Mouse (Mus musculus) MEL (cell line): ENCODE data around the gene Strn. TPM values are rescaled to one million over a fixed set of nuclear protein-coding genes. Genes with fewer than 3 reads are reported as not detected.

Source experiments
- DNase-seq: peaks from one replicate; pipeline ENCODE4 v3.0.0; 2011; ENCODE audit warnings: low read depth, low spot score
- H3K27ac ChIP-seq: 2 replicates; pipeline ENCODE4 v1.5.1; 2012; ENCODE audit warnings: low read depth, mild to moderate bottlenecking, control low read depth, low read length, moderate library complexity; ENCODE audit not compliant: control insufficient read depth
- H3K27me3 ChIP-seq, 2 experiments: fragments of 150-350 bp in 1 of 2; sonication (generic) in 1 of 2; 2 replicates each; pipeline ENCODE4 v1.6.1; 2012; ENCODE audit warnings: low read length in 2 of 2, mild to moderate bottlenecking in 2 of 2, improper control_type of control experiment in 1 of 2, moderate library complexity in 1 of 2; ENCODE audit not compliant: insufficient read depth in 2 of 2, control insufficient read depth in 1 of 2
- H3K36me3 ChIP-seq, 2 experiments: 2 replicates each; pipeline ENCODE4 v1.6.1; 2012 to 2014; ENCODE audit warnings: low read length in 2 of 2, improper control_type of control experiment in 1 of 2, inconsistent platforms in 1 of 2, mild to moderate bottlenecking in 1 of 2; ENCODE audit not compliant: insufficient read depth in 2 of 2, control insufficient read depth in 1 of 2
- H3K4me1 ChIP-seq, 2 experiments: fragments of 150-350 bp in 1 of 2; sonication (generic) in 1 of 2; 2 replicates each; pipeline ENCODE4 v1.6.1; 2012; ENCODE audit warnings: low read length in 2 of 2, improper control_type of control experiment in 1 of 2, mild to moderate bottlenecking in 1 of 2; ENCODE audit not compliant: insufficient read depth in 2 of 2, control insufficient read depth in 1 of 2
- H3K4me3 ChIP-seq, 2 experiments: fragments of 150-350 bp in 1 of 2; sonication (generic) in 1 of 2; 2 replicates each; pipeline ENCODE4 v1.5.1; 2012; ENCODE audit warnings: low read depth in 2 of 2, low read length in 2 of 2, mild to moderate bottlenecking in 2 of 2, moderate library complexity in 2 of 2, control low read depth in 1 of 2, improper control_type of control experiment in 1 of 2; ENCODE audit not compliant: control insufficient read depth in 1 of 2, insufficient read depth in 1 of 2
- H3K79me2 ChIP-seq: 2 replicates; pipeline ENCODE4 v1.6.1; 2012; ENCODE audit warnings: mild to moderate bottlenecking, low read length, moderate library complexity; ENCODE audit not compliant: control insufficient read depth, poor library complexity, insufficient read depth
- H3K9ac ChIP-seq: 2 replicates; pipeline ENCODE4 v1.6.1; 2012; ENCODE audit warnings: low read depth, mild to moderate bottlenecking, control low read depth, low read length, moderate library complexity; ENCODE audit not compliant: control insufficient read depth, poor library complexity, severe bottlenecking
- H3K9me3 ChIP-seq: fragments of 150-350 bp; sonication (generic); replicated peaks from 2 replicates; pipeline ENCODE4 v1.6.1; 2012; ENCODE audit warnings: mild to moderate bottlenecking, low read length, improper control_type of control experiment, moderate library complexity; ENCODE audit not compliant: insufficient read depth
- BHLHE40 ChIP-seq: IDR thresholded peaks from 2 replicates; pipeline ENCODE4 v1.6.1; 2012; ENCODE audit warnings: low read depth, mild to moderate bottlenecking, inconsistent platforms, low read length, improper control_type of control experiment, borderline replicate concordance
- CHD2 ChIP-seq: IDR thresholded peaks from 2 replicates; pipeline ENCODE4 v1.6.1; 2011; ENCODE audit warnings: low read length, improper control_type of control experiment
- CTCF ChIP-seq, 3 experiments: IDR thresholded peaks in 2 of 3; conservative IDR thresholded peaks in 1 of 3; 2 replicates each; pipeline ENCODE4 v1.5.1; 2011 to 2012; ENCODE audit warnings: low read length in 3 of 3, low read depth in 2 of 3, mild to moderate bottlenecking in 2 of 3, improper control_type of control experiment in 1 of 3, inconsistent platforms in 1 of 3, mixed read lengths in 1 of 3, moderate library complexity in 1 of 3; ENCODE audit not compliant: control insufficient read depth in 1 of 3, insufficient read depth in 1 of 3, poor library complexity in 1 of 3, severe bottlenecking in 1 of 3
- EP300 ChIP-seq, 2 experiments: IDR thresholded peaks; 2 replicates each; pipeline ENCODE4 v1.6.1; 2011; ENCODE audit warnings: improper control_type of control experiment in 2 of 2, low read length in 2 of 2, low read depth in 1 of 2, mild to moderate bottlenecking in 1 of 2
- MXI1 ChIP-seq: IDR thresholded peaks from 2 replicates; pipeline ENCODE4 v1.6.1; 2011; ENCODE audit warnings: mild to moderate bottlenecking, low read depth, low read length, improper control_type of control experiment
- MYB ChIP-seq: IDR thresholded peaks from 2 replicates; pipeline ENCODE4 v1.6.1; 2011; ENCODE audit warnings: mild to moderate bottlenecking, low read depth, low read length, improper control_type of control experiment
- NRF1 ChIP-seq: IDR thresholded peaks from 2 replicates; pipeline ENCODE4 v1.6.1; 2014; ENCODE audit warnings: low read depth, mild to moderate bottlenecking, inconsistent platforms, low read length, improper control_type of control experiment, moderate library complexity; ENCODE audit not compliant: poor library complexity, insufficient read depth, severe bottlenecking
- POLR2AphosphoS2 ChIP-seq: IDR thresholded peaks from 2 replicates; pipeline ENCODE4 v1.6.1; 2011; ENCODE audit warnings: low read length, improper control_type of control experiment
- POLR2AphosphoS5 ChIP-seq: IDR thresholded peaks from 2 replicates; pipeline ENCODE4 v1.6.1; 2012; ENCODE audit warnings: low read depth, borderline replicate concordance, mild to moderate bottlenecking, inconsistent platforms, low read length, moderate library complexity, mixed read lengths
- SIN3A ChIP-seq: IDR thresholded peaks from 2 replicates; pipeline ENCODE4 v1.6.1; 2012; ENCODE audit warnings: low read length, improper control_type of control experiment, inconsistent platforms
- SMC3 ChIP-seq: IDR thresholded peaks from 2 replicates; pipeline ENCODE4 v1.6.1; 2011; ENCODE audit warnings: low read depth, low read length, improper control_type of control experiment
- TBP ChIP-seq: IDR thresholded peaks from 2 replicates; pipeline ENCODE4 v1.8.0; 2011; ENCODE audit warnings: low read depth, low read length, improper control_type of control experiment
- TCF12 ChIP-seq: IDR thresholded peaks from 2 replicates; pipeline ENCODE4 v1.6.1; 2014; ENCODE audit warnings: low read depth, mild to moderate bottlenecking, inconsistent platforms, low read length, improper control_type of control experiment, moderate library complexity
- UBTF ChIP-seq: IDR thresholded peaks from 2 replicates; pipeline ENCODE4 v1.6.1; 2012; ENCODE audit warnings: low read depth, mild to moderate bottlenecking, inconsistent platforms, low read length, improper control_type of control experiment, moderate library complexity, borderline replicate concordance; ENCODE audit not compliant: insufficient read depth
- USF1 ChIP-seq: IDR thresholded peaks from 2 replicates; pipeline ENCODE4 v1.6.1; 2014; ENCODE audit warnings: low read depth, mild to moderate bottlenecking, inconsistent platforms, low read length, improper control_type of control experiment, moderate library complexity
- USF2 ChIP-seq, 2 experiments: IDR thresholded peaks; 2 replicates each; pipeline ENCODE4 v1.6.1; 2011 to 2012; ENCODE audit warnings: improper control_type of control experiment in 2 of 2, low read length in 2 of 2, borderline replicate concordance in 1 of 2, inconsistent platforms in 1 of 2, low read depth in 1 of 2, mild to moderate bottlenecking in 1 of 2; ENCODE audit not compliant: insufficient read depth in 1 of 2
- ZNF384 ChIP-seq: IDR thresholded peaks from 2 replicates; pipeline ENCODE4 v1.6.1; 2012; ENCODE audit warnings: low read depth, mild to moderate bottlenecking, inconsistent platforms, low read length, improper control_type of control experiment
- polyA plus RNA-seq, 2 experiments: library from polyadenylated mRNA; stranded (reverse) in 1 of 2; unstranded in 1 of 2; fragments of >175 nt in 1 of 2; fragments of >200 nt in 1 of 2; gene quantifications; 2 replicates each; pipeline versions ENCODE4 v1.2.1 to v1.2.4; 2012; ENCODE audit warnings: low replicate concordance in 2 of 2, low read depth in 1 of 2; ENCODE audit not compliant: insufficient read length in 2 of 2, insufficient read depth in 1 of 2, missing spikeins in 1 of 2
- total RNA-seq: library from RNA; depleted of rRNA; stranded (reverse); fragments of 300-350 nt; gene quantifications from 2 replicates; pipeline ENCODE4 v1.2.3, GENCODE M21; 2012

The Strn gene
- total and polyA plus RNA-seq, 3 experiments, result 10.2 to 13.9 TPM; not detected in 1

GRCm38 (mm10) chr17:78752938-78753655 is 16.1 kb upstream of the Strn start:
- no peak for DNase-seq

GRCm38 (mm10) chr17:78752064-78752463 is 15.1 kb upstream of the Strn start:
- Histone ChIP-seq H3K4me3 (no peak overlapping the region), H3K36me3 (no peaks in the 10 kb centered on the region), H3K4me1 (no peaks in the 10 kb centered on the region), H3K9ac (no peak overlapping the region), H3K9me3 (no peaks in the 10 kb centered on the region), H3K27me3 (no peaks in the 10 kb centered on the region), H3K27ac (no peak overlapping the region), H3K79me2 (no peaks in the 10 kb centered on the region)
- TF ChIP-seq CTCF (IDR thresholded peaks at IDR 0.05 in 2 of 3, conservative IDR thresholded peaks at IDR 0.05 in 1 of 3; ENCODE audit: control insufficient read depth in 1 of 3, insufficient read depth in 1 of 3, low read depth in 2 of 3, low read length in 3 of 3, poor library complexity in 1 of 3, severe bottlenecking in 1 of 3) (peak; percentile 20 to 59 (median 30); a peak in 3 of 6 replicates), BHLHE40 (no peak)
- DNase-seq, result no peak

More at GRCm38 (mm10) chr17:78752938-78753655, 16.1 kb upstream of the Strn start:
- Histone ChIP-seq H3K27me3 (no peaks in the 10 kb centered on the region), H3K9ac (no peak overlapping the region), H3K79me2 (no peaks in the 10 kb centered on the region), H3K9me3 (no peaks in the 10 kb centered on the region), H3K36me3 (no peaks in the 10 kb centered on the region), H3K4me3 (no peak overlapping the region), H3K4me1 (no peaks in the 10 kb centered on the region), H3K27ac (no peak overlapping the region)
- TF ChIP-seq POLR2AphosphoS2 (no peak), SMC3 (no peak), USF1 (no peak), ZNF384 (no peak), TCF12 (no peak), TBP (no peak), BHLHE40 (no peak)

GRCm38 (mm10) chr17:78748440-78748839 is 11.4 kb upstream of the Strn start:
- Histone ChIP-seq H3K27me3 (no peaks in the 10 kb centered on the region), H3K79me2 (no peaks in the 10 kb centered on the region), H3K36me3 (no peaks in the 10 kb centered on the region; a peak in 2 of 4 replicates), H3K4me3 (no peak overlapping the region), H3K27ac (no peak overlapping the region), H3K9ac (no peak overlapping the region), H3K4me1 (peaks cover 3 to 4% of the 10 kb centered on the region in 2 experiments; a peak in 3 of 4 replicates), H3K9me3 (no peaks in the 10 kb centered on the region)
- TF ChIP-seq NRF1, result no peak
- TF ChIP-seq MXI1, result no peak
- TF ChIP-seq CHD2, result no peak
- no peak for TF ChIP-seq ZNF384
- TF ChIP-seq EP300 (IDR thresholded peaks at IDR 0.05; ENCODE audit: low read depth in 1 of 2, low read length in 2 of 2), result no peak
- TF ChIP-seq POLR2AphosphoS5, result no peak
- TF ChIP-seq TCF12, result no peak
- TF ChIP-seq UBTF, result no peak
- TF ChIP-seq USF2 (IDR thresholded peaks at IDR 0.05; ENCODE audit: borderline replicate concordance in 1 of 2, insufficient read depth in 1 of 2, low read depth in 1 of 2, low read length in 2 of 2), result no peak
- no peak for TF ChIP-seq TBP
- no peak for TF ChIP-seq MYB
- TF ChIP-seq SIN3A, result no peak
- DNase-seq, result no peak
